Mouse (Mus musculus): Measurements from ENCODE around the gene Slfn4. TPM values are rescaled to one million over a fixed set of nuclear protein-coding genes. Genes with fewer than 3 reads are reported as not detected.
"Not testable (repeated sequence)": the region's sequence is repeated elsewhere in the genome, so short reads cannot be mapped to it uniquely, and the experiment has no call there.

The Slfn4 gene
- polyA plus RNA-seq (2014; fragmentation: Nextera tagmentation; extraction: Ambion mirVana): not detected in 2 replicates

DNA sequence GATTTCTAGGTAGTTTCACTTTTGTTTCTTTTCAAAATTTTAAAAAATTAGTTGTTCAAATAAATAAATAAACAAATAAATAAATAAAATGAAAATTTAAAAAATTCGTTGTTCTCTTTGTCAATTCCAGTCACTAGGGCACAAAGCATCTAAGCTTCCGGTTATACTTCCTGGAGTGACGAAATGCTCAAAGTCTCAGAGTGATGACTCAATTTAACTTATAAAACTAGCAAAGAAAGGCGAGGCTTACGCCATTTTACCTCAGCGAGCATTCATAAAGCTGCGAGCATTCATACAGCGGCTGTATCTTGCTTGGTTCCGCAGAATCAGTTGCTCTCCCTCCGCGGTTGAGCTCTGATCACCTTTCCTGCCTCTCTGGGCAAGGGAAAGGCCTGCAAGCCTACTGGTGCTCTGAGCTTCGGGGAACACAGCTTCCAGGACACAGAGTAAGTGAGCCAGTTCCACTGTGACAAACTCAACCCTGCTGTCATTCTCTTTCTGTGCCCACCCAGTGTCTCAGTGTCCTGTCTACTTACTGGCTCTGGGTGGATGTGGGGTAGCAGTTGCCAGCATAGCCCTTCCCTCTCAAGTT is at the start of gene Slfn4:
Slfn4 (plus strand) TSS at position 239 of the 592 bp plus-strand sequence.
- WGBS: 92% methylated on average over 12 of the region's 12 CpGs
- Histone ChIP-seq H3K9ac (ENCODE audit: low read length) (no peak within 1 kb of the TSS), H3K4me3 (ENCODE audit: low read depth, low read length) (no peak within 1 kb of the TSS), H3K27ac (ENCODE audit: low read depth, low read length) (no peak within 1 kb of the TSS), H3K9me3 (ENCODE audit: control insufficient read depth, low read length) (no peaks in the 10 kb centered on the region), H3K36me3 (ENCODE audit: control insufficient read depth, insufficient read depth, low read length) (no peaks in the 10 kb centered on the region), H3K4me2 (ENCODE audit: low read depth) (no peak within 1 kb of the TSS), H3K27me3 (ENCODE audit: control insufficient read depth, insufficient read depth, low read length) (no peaks in the 10 kb centered on the region), H3K4me1 (ENCODE audit: control insufficient read depth, insufficient read depth, low read length) (no peaks in the 10 kb centered on the region)
- DNase-seq (ENCODE audit: low spot score): no peak
- ATAC-seq (ENCODE audit: insufficient read depth, low FRiP score, low TSS enrichment): no peak

DNA sequence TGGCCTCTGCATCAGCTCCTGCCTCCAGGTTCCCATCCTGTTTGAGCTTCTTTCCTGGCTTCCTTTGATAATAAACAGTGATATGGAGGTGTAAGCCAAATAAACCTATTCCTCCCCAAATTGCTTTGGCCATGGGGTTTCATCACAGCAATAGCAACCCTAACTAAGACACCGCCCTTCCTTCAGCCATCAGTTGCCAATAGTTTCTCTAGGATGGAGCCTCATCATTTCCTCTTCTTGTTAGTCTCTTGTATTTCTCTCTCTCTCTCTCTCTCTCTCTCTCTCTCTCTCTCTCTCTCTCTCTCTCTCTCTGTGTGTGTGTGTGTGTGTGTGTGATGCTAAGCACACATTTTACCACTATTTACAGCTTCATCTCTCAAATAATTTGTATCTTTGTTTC is 49.4 kb upstream of the Slfn4 start:
- no CpG with 5 or more reads among the region's 1 CpGs for WGBS
- not testable (repeated sequence) for H3K4me3 ChIP-seq (ENCODE audit: low read depth, low read length); ATAC-seq (ENCODE audit: insufficient read depth, low FRiP score, low TSS enrichment); H3K4me1 ChIP-seq (ENCODE audit: control insufficient read depth, insufficient read depth, low read length); H3K36me3 ChIP-seq (ENCODE audit: control insufficient read depth, insufficient read depth, low read length); DNase-seq (ENCODE audit: low spot score); H3K4me2 ChIP-seq (ENCODE audit: low read depth); H3K27me3 ChIP-seq (ENCODE audit: control insufficient read depth, insufficient read depth, low read length); H3K9ac ChIP-seq (ENCODE audit: low read length); H3K27ac ChIP-seq (ENCODE audit: low read depth, low read length); H3K9me3 ChIP-seq (ENCODE audit: control insufficient read depth, low read length)

DNA sequence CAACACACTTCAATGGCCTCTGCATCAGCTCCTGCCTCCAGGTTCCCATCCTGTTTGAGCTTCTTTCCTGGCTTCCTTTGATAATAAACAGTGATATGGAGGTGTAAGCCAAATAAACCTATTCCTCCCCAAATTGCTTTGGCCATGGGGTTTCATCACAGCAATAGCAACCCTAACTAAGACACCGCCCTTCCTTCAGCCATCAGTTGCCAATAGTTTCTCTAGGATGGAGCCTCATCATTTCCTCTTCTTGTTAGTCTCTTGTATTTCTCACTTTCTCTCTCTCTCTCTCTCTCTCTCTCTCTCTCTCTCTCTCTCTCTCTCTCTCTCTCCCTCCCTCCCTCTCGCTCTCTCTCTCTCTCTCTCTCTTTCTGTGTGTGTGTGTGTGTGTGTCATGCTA is 37.7 kb upstream of the Slfn4 start:
- not testable (repeated sequence) for H3K27ac ChIP-seq (ENCODE audit: low read depth, low read length); DNase-seq (ENCODE audit: low spot score); H3K9me3 ChIP-seq (ENCODE audit: control insufficient read depth, low read length); H3K27me3 ChIP-seq (ENCODE audit: control insufficient read depth, insufficient read depth, low read length); H3K36me3 ChIP-seq (ENCODE audit: control insufficient read depth, insufficient read depth, low read length); H3K4me3 ChIP-seq (ENCODE audit: low read depth, low read length); H3K4me2 ChIP-seq (ENCODE audit: low read depth); H3K9ac ChIP-seq (ENCODE audit: low read length); ATAC-seq (ENCODE audit: insufficient read depth, low FRiP score, low TSS enrichment); H3K4me1 ChIP-seq (ENCODE audit: control insufficient read depth, insufficient read depth, low read length)
- 100% methylated on average over 1 of the region's 2 CpGs for WGBS

DNA sequence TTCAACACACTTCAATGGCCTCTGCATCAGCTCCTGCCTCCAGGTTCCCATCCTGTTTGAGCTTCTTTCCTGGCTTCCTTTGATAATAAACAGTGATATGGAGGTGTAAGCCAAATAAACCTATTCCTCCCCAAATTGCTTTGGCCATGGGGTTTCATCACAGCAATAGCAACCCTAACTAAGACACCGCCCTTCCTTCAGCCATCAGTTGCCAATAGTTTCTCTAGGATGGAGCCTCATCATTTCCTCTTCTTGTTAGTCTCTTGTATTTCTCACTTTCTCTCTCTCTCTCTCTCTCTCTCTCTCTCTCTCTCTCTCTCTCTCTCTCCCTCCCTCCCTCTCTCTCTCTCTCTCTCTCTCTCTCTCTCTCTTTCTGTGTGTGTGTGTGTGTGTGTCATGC is 26.0 kb upstream of the Slfn4 start:
- H3K4me1 ChIP-seq (ENCODE audit: control insufficient read depth, insufficient read depth, low read length); DNase-seq (ENCODE audit: low spot score); H3K27ac ChIP-seq (ENCODE audit: low read depth, low read length); H3K9ac ChIP-seq (ENCODE audit: low read length); H3K36me3 ChIP-seq (ENCODE audit: control insufficient read depth, insufficient read depth, low read length); H3K4me2 ChIP-seq (ENCODE audit: low read depth); H3K4me3 ChIP-seq (ENCODE audit: low read depth, low read length); H3K27me3 ChIP-seq (ENCODE audit: control insufficient read depth, insufficient read depth, low read length); ATAC-seq (ENCODE audit: insufficient read depth, low FRiP score, low TSS enrichment); H3K9me3 ChIP-seq (ENCODE audit: control insufficient read depth, low read length): not testable (repeated sequence)
- WGBS: no CpG with 5 or more reads among the region's 1 CpGs

DNA sequence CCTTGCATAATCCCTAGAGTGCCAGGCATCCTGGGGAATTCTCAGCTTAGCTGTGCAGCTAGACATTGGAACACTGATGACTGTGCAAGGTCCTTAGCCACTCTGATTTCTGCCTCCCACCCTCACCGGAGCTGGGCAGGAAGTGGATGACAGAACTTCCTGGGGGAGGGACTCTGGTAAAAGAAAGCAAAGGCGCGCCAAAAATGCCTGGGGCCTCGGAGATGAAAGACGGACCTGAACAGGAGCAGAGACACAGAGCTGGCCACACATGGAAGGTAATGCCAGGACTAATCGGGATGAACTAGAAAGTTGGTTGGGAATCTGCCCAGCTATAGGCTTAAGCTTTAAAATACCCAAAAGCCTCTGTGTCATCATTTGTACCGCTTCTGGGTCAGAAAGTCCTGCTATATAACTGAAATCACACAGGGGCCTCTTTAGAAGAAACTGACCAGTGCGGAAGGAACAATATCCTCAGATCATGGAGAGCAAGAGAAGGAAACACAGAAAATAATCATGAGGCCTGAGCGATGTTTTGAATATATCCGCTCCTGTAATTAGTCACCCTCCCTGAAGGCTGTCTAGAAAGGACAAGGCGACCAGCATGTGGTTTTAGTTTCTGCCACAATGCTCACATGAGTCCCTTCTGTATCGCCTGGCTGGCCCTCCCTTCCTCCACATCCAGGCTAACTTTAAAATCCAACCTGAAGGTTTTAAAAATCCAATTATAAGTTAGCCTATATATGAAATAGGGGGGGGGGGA is 16.3 kb downstream of the Slfn4 start, which contains the start of gene Slfn3:
Slfn3 (plus strand) TSS at position 197 of the 760 bp plus-strand sequence.
- Histone ChIP-seq H3K4me2 (ENCODE audit: low read depth) (no peak within 1 kb of the TSS), H3K27me3 (ENCODE audit: control insufficient read depth, insufficient read depth, low read length) (no peaks in the 10 kb centered on the region), H3K9ac (ENCODE audit: low read length) (no peak within 1 kb of the TSS), H3K4me1 (ENCODE audit: control insufficient read depth, insufficient read depth, low read length) (no peaks in the 10 kb centered on the region), H3K27ac (ENCODE audit: low read depth, low read length) (no peak within 1 kb of the TSS), H3K36me3 (ENCODE audit: control insufficient read depth, insufficient read depth, low read length) (no peaks in the 10 kb centered on the region), H3K9me3 (ENCODE audit: control insufficient read depth, low read length) (no peaks in the 10 kb centered on the region), H3K4me3 (ENCODE audit: low read depth, low read length) (no peak within 1 kb of the TSS)
- ATAC-seq (ENCODE audit: insufficient read depth, low FRiP score, low TSS enrichment) (no peak), DNase-seq (ENCODE audit: low spot score) (no peak)
- WGBS: 82% methylated on average over 12 of the region's 12 CpGs

DNA sequence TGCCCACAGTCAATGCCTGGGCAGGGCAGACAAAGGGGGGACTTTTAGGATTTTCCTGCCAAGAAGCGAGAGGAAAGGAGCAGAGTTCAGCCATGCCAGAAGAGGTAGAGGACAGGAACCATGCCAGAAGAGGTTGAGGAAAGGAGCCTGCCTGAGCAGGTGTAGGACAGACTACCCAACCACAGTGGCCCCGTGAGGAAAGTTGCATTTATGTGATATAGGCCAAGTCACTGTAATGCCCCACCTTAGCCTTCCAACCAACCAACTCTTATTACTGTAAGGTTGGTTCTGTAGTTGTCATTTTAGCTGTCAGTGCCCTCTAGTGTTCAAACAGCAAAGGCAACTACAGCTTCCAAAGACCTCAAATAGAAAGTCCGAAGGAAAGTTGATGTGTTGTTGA is 17.0 kb downstream of the Slfn4 start:
- no peak overlapping the region for H3K4me2 ChIP-seq (ENCODE audit: low read depth)
- no peak overlapping the region for H3K4me3 ChIP-seq (ENCODE audit: low read depth, low read length)
- no peaks in the 10 kb centered on the region for H3K27me3 ChIP-seq (ENCODE audit: control insufficient read depth, insufficient read depth, low read length)
- ATAC-seq (ENCODE audit: insufficient read depth, low FRiP score, low TSS enrichment) (no peak), DNase-seq (ENCODE audit: low spot score) (peak; percentile 14)
- no peaks in the 10 kb centered on the region for H3K9me3 ChIP-seq (ENCODE audit: control insufficient read depth, low read length)
- no peaks in the 10 kb centered on the region for H3K4me1 ChIP-seq (ENCODE audit: control insufficient read depth, insufficient read depth, low read length)
- no peak overlapping the region for H3K9ac ChIP-seq (ENCODE audit: low read length)
- no peaks in the 10 kb centered on the region for H3K36me3 ChIP-seq (ENCODE audit: control insufficient read depth, insufficient read depth, low read length)
- H3K27ac ChIP-seq (ENCODE audit: low read depth, low read length): no peak overlapping the region
- WGBS: 64% methylated on average over 3 of the region's 3 CpGs

DNA sequence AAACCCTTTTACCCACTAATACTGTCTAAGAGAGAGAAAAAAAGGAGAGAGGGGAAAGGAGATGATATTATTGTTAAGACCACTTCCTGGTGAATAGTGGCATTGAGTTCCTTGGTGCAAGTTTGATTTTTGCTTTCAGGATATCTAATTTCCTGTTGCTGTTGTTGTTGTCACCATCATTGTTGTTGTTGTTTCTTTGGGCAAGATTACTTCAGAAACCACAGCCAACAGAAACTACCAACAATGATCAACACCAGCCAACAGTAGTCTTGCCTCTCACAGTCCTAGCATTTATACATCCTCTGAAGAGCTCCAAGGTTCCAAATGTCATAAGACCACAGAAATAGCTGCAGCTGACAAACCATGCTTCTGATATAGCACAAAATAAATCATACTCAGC is 30.0 kb downstream of the Slfn4 start:
- no peak for ATAC-seq (ENCODE audit: insufficient read depth, low FRiP score, low TSS enrichment)
- Histone ChIP-seq H3K27ac (ENCODE audit: low read depth, low read length) (no peak overlapping the region), H3K4me2 (ENCODE audit: low read depth) (no peak overlapping the region), H3K36me3 (ENCODE audit: control insufficient read depth, insufficient read depth, low read length) (no peaks in the 10 kb centered on the region), H3K9me3 (ENCODE audit: control insufficient read depth, low read length) (no peaks in the 10 kb centered on the region), H3K4me1 (ENCODE audit: control insufficient read depth, insufficient read depth, low read length) (no peaks in the 10 kb centered on the region), H3K4me3 (ENCODE audit: low read depth, low read length) (no peak overlapping the region), H3K27me3 (ENCODE audit: control insufficient read depth, insufficient read depth, low read length) (no peaks in the 10 kb centered on the region), H3K9ac (ENCODE audit: low read length) (no peak overlapping the region)
- no peak for DNase-seq (ENCODE audit: low spot score)

DNA sequence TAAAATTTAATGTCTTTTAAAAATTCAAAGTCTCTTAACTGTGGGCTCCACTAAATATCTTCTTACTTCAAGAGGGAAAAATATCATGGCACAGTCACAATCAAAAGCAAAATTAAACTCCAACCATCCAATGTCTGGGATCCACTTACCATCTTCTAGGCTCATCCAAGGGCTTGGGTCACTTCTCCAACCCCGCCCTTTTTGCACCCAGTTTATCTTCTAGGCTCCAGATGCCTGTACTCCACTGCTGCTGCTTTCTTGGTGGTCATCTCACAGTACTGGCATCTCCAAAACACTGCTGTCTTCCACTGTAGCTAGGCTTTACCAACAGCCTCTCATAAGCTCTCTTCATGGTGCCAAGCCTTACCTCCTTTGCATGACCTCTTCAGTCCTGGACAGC is 41.1 kb downstream of the Slfn4 start:
- Histone ChIP-seq H3K4me1 (ENCODE audit: control insufficient read depth, insufficient read depth, low read length) (no peaks in the 10 kb centered on the region), H3K9ac (ENCODE audit: low read length) (no peak overlapping the region), H3K4me3 (ENCODE audit: low read depth, low read length) (no peak overlapping the region), H3K27me3 (ENCODE audit: control insufficient read depth, insufficient read depth, low read length) (no peaks in the 10 kb centered on the region), H3K36me3 (ENCODE audit: control insufficient read depth, insufficient read depth, low read length) (no peaks in the 10 kb centered on the region), H3K9me3 (ENCODE audit: control insufficient read depth, low read length) (no peaks in the 10 kb centered on the region), H3K27ac (ENCODE audit: low read depth, low read length) (no peak overlapping the region), H3K4me2 (ENCODE audit: low read depth) (no peak overlapping the region)
- 86% methylated on average over 1 of the region's 1 CpGs for WGBS
- no peak for ATAC-seq (ENCODE audit: insufficient read depth, low FRiP score, low TSS enrichment)
- DNase-seq (ENCODE audit: low spot score): no peak

DNA sequence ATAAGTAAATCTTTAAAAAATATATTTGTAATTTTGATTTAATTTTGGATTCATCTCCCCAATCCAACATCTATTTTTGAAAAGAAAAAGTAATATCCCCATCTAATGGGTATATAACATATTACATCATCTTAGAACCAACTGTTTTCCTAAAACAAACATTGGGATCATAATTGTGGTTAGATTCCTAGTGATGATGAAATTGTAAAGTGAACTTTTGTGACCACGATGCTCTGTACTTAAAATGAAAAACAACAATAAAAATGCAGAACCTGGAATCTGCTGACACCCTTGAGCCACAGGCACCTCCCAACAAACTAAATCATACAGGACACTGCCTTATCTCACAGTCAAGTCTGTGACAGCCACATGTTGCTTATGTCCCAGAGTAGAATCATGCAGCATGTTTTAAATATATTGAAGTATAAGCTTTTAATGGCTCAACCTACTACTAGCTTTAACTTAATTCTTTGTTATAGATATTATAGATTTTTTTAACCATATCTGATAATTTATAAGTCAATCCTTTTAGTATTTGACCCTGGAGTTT is 46.4 kb downstream of the Slfn4 start:
- no peak overlapping the region for H3K9ac ChIP-seq (ENCODE audit: low read length)
- H3K27ac ChIP-seq (ENCODE audit: low read depth, low read length): no peak overlapping the region
- H3K36me3 ChIP-seq (ENCODE audit: control insufficient read depth, insufficient read depth, low read length): no peaks in the 10 kb centered on the region
- 91% methylated on average over 1 of the region's 1 CpGs for WGBS
- ATAC-seq (ENCODE audit: insufficient read depth, low FRiP score, low TSS enrichment) (no peak), DNase-seq (ENCODE audit: low spot score) (no peak)
- H3K9me3 ChIP-seq (ENCODE audit: control insufficient read depth, low read length): no peaks in the 10 kb centered on the region
- H3K4me2 ChIP-seq (ENCODE audit: low read depth): no peak overlapping the region
- no peak overlapping the region for H3K4me3 ChIP-seq (ENCODE audit: low read depth, low read length)
- H3K4me1 ChIP-seq (ENCODE audit: control insufficient read depth, insufficient read depth, low read length): no peaks in the 10 kb centered on the region
- H3K27me3 ChIP-seq (ENCODE audit: control insufficient read depth, insufficient read depth, low read length): no peaks in the 10 kb centered on the region
